Mouse (Mus musculus) embryonic facial prominence, embryonic 12.5 days (tissue): ENCODE data around the gene BC100530. TPM values are rescaled to one million over a fixed set of nuclear protein-coding genes. Genes with fewer than 3 reads are reported as not detected.
"Not testable (repeated sequence)": the region's sequence is repeated elsewhere in the genome, so short reads cannot be mapped to it uniquely, and the experiment has no call there.

Experiments used
- ATAC-seq: fragments of 200-750 bp; cut with Nextera tagmentation; 2 replicates; pipeline ENCODE4 v1.8.0; 2017; ENCODE audit not compliant: insufficient number of reproducible peaks, insufficient read depth, low FRiP score, low TSS enrichment
- H3K27ac ChIP-seq: fragments of 300-500 bp; sonication (generic); 2 replicates; pipeline ENCODE4 v1.5.1; 2016; ENCODE audit warnings: mild to moderate bottlenecking
- H3K27me3 ChIP-seq: fragments of 300-500 bp; sonication (generic); 2 replicates; pipeline ENCODE4 v1.6.1; 2016; ENCODE audit warnings: mild to moderate bottlenecking, moderate library complexity
- H3K36me3 ChIP-seq: fragments of 300-500 bp; sonication (generic); 2 replicates; pipeline ENCODE4 v1.6.1; 2016; ENCODE audit warnings: mild to moderate bottlenecking
- H3K4me1 ChIP-seq: fragments of 300-500 bp; sonication (generic); 2 replicates; pipeline ENCODE4 v1.6.1; 2016
- H3K4me2 ChIP-seq: fragments of 300-500 bp; sonication (generic); replicated peaks from 2 replicates; pipeline ENCODE4 v1.6.1; 2016; ENCODE audit warnings: mild to moderate bottlenecking, moderate library complexity
- H3K4me3 ChIP-seq: fragments of 300-500 bp; sonication (generic); 2 replicates; pipeline ENCODE4 v1.5.1; 2016; ENCODE audit warnings: mild to moderate bottlenecking
- H3K9ac ChIP-seq: fragments of 300-500 bp; sonication (generic); 2 replicates; pipeline ENCODE4 v1.6.1; 2016; ENCODE audit warnings: mild to moderate bottlenecking, moderate library complexity
- H3K9me3 ChIP-seq: fragments of 300-500 bp; sonication (generic); 2 replicates; pipeline ENCODE4 v1.6.1; 2016; ENCODE audit warnings: mild to moderate bottlenecking, moderate library complexity
- WGBS: fragments of 180-500 bp; shearing (Covaris S2); methylation state at CpG from one replicate; pipeline ENCODE4 v1.1.7; 2016; 5-methylcytosine and 5-hydroxymethylcytosine counted together
- polyA plus RNA-seq: library from polyadenylated mRNA; unstranded; fragments of >200 nt; fragmentation: Nextera tagmentation; extraction: Ambion mirVana; gene quantifications from 2 replicates; pipeline ENCODE4 v1.2.1, GENCODE M21; 2016

Gene BC100530
- polyA plus RNA-seq = 4.3 and 6.6 TPM in 2 replicates

- WGBS = 78% methylated on average over 3 of the region's 3 CpGs
- H3K4me1 ChIP-seq, H3K4me3 ChIP-seq, H3K36me3 ChIP-seq, H3K9me3 ChIP-seq, H3K4me2 ChIP-seq, H3K27ac ChIP-seq, H3K9ac ChIP-seq, ATAC-seq, H3K27me3 ChIP-seq: not testable (repeated sequence)
Measured at GRCm38 (mm10) chr16:36367648-36368047, at the start of gene BC100530. Gene BC100530, minus strand, starts transcription at chr16:36367748.

- Histone ChIP-seq H3K4me1 (no peaks in the 10 kb centered on the region), H3K4me2 (no peak within 1 kb of the TSS), H3K27me3 (no peaks in the 10 kb centered on the region), H3K9me3 (no peaks in the 10 kb centered on the region), H3K9ac (no peak within 1 kb of the TSS), H3K27ac (no peak within 1 kb of the TSS), H3K4me3 (no peak within 1 kb of the TSS), H3K36me3 (no peaks in the 10 kb centered on the region)
- no peak for ATAC-seq
Measured at GRCm38 (mm10) chr16:36408357-36408756, 40.8 kb upstream of the BC100530 start, which contains the start of gene Stfa2. Gene Stfa2, minus strand, starts transcription at chr16:36408457.

- Histone ChIP-seq H3K4me1 (no peaks in the 10 kb centered on the region), H3K27ac (no peak overlapping the region), H3K36me3 (no peaks in the 10 kb centered on the region), H3K27me3 (no peaks in the 10 kb centered on the region), H3K4me2 (no peak overlapping the region), H3K9ac (no peak overlapping the region), H3K9me3 (no peaks in the 10 kb centered on the region), H3K4me3 (no peak overlapping the region)
- 0 out of 2 replicates have a peak, but pooled peaks have one; percentile 41 for ATAC-seq
- 15% methylated on average over 4 of the region's 4 CpGs for WGBS
Measured at GRCm38 (mm10) chr16:36389060-36389459, 21.5 kb upstream of the BC100530 start.

- WGBS = 65% methylated on average over 2 of the region's 2 CpGs
- ATAC-seq = no peak
- no peaks in the 10 kb centered on the region for H3K9me3 ChIP-seq
Measured at GRCm38 (mm10) chr16:36337171-36337570, 30.4 kb downstream of the BC100530 start.

GRCm38 (mm10) chr16:36334232-36334631 is 33.3 kb downstream of the BC100530 start, which contains the start of gene BC117090:
Gene BC117090, minus strand, starts transcription at chr16:36334332.
- Histone ChIP-seq H3K27ac (no peak within 1 kb of the TSS), H3K36me3 (no peaks in the 10 kb centered on the region), H3K9me3 (no peaks in the 10 kb centered on the region), H3K4me1 (no peaks in the 10 kb centered on the region), H3K4me2 (no peak within 1 kb of the TSS), H3K27me3 (no peaks in the 10 kb centered on the region), H3K9ac (no peak within 1 kb of the TSS), H3K4me3 (no peak within 1 kb of the TSS)
- no peak for ATAC-seq
- 73% methylated on average over 3 of the region's 3 CpGs for WGBS

More at GRCm38 (mm10) chr16:36337171-36337570, 30.4 kb downstream of the BC100530 start:
- no peak overlapping the region for H3K27ac ChIP-seq
- no peaks in the 10 kb centered on the region for H3K36me3 ChIP-seq
- H3K9ac ChIP-seq = no peak overlapping the region
- H3K4me1 ChIP-seq = no peaks in the 10 kb centered on the region
- H3K4me3 ChIP-seq = no peak overlapping the region
- no peaks in the 10 kb centered on the region for H3K27me3 ChIP-seq
- no peak overlapping the region for H3K4me2 ChIP-seq

GRCm38 (mm10) chr16:36319286-36319685 is 48.3 kb downstream of the BC100530 start:
- Histone ChIP-seq H3K4me1 (no peaks in the 10 kb centered on the region), H3K4me3 (no peak overlapping the region), H3K27me3 (no peaks in the 10 kb centered on the region), H3K9me3 (no peaks in the 10 kb centered on the region), H3K27ac (no peak overlapping the region), H3K9ac (no peak overlapping the region), H3K36me3 (no peaks in the 10 kb centered on the region), H3K4me2 (no peak overlapping the region)
- no peak for ATAC-seq

GRCm38 (mm10) chr16:36316111-36316510 is 51.4 kb downstream of the BC100530 start:
- H3K4me2 ChIP-seq, H3K27ac ChIP-seq, H3K36me3 ChIP-seq, H3K9ac ChIP-seq, H3K4me3 ChIP-seq, H3K4me1 ChIP-seq, H3K27me3 ChIP-seq, H3K9me3 ChIP-seq, ATAC-seq: not testable (repeated sequence)
- 75% methylated on average over 6 of the region's 6 CpGs for WGBS

Other genes starting within 250 kb of the BC100530 start
- 0.10 TPM in 1 of 2 replicates, not detected in the other for gene Csta1, start 236.5 kb downstream of the BC100530 start, polyA plus RNA-seq
- gene Stfa2l1, start 210.9 kb downstream of the BC100530 start, polyA plus RNA-seq = 1.9 TPM in 1 of 2 replicates, not detected in the other
- 2.9 TPM in 1 of 2 replicates, not detected in the other for gene Gm5483, start 183.5 kb downstream of the BC100530 start, polyA plus RNA-seq
- not detected in 2 replicates for gene Gm5416, start 157.3 kb downstream of the BC100530 start, polyA plus RNA-seq
- 0.99 TPM in 1 of 2 replicates, not detected in the other for gene 2010005H15Rik, start 146.3 kb downstream of the BC100530 start, polyA plus RNA-seq
- 5.2 and 5.5 TPM in 2 replicates for gene Stfa1, start 90.8 kb downstream of the BC100530 start, polyA plus RNA-seq
- gene BC117090, start 33.4 kb downstream of the BC100530 start, polyA plus RNA-seq = not detected in 2 replicates
- 0.79 TPM in 1 of 2 replicates, not detected in the other for gene Stfa2, start 40.7 kb upstream of the BC100530 start, polyA plus RNA-seq
- 1.3 and 1.6 TPM in 2 replicates for gene Stfa3, start 87.6 kb upstream of the BC100530 start, polyA plus RNA-seq
- gene Casr, start 194.4 kb upstream of the BC100530 start, polyA plus RNA-seq = 0.11 and 0.56 TPM in 2 replicates